Mouse (Mus musculus) layer of hippocampus, adult 18-20 months (tissue): ENCODE results near the gene Sash1. TPM values are rescaled to one million over a fixed set of nuclear protein-coding genes. Genes with fewer than 3 reads are reported as not detected.
"Not testable (repeated sequence)": the region's sequence is repeated elsewhere in the genome, so short reads cannot be mapped to it uniquely, and the experiment has no call there.

Experiments used
- DNase-seq, 2 experiments: peaks; one replicate each; pipeline ENCODE4 v3.0.0; 2022; ENCODE audit warnings: low spot score in 2 of 2
- total RNA-seq, 2 experiments: library from RNA; stranded (reverse); gene quantifications; 2 replicates each; pipeline ENCODE4 v1.2.3; 2021

The Sash1 gene
- total RNA-seq, 2 experiments from 2014 or later = 78.9 to 79.8 TPM

- DNase-seq = no peak
Observed at GRCm38 (mm10) chr10:8759228-8759627, 126.6 kb downstream of the Sash1 start.

- peak in 1 of 2 experiments; percentile 16 for DNase-seq
Observed at GRCm38 (mm10) chr10:8757429-8757931, 128.4 kb downstream of the Sash1 start.

- DNase-seq = no peak
Observed at GRCm38 (mm10) chr10:8756604-8757354, 129.1 kb downstream of the Sash1 start.

- no peak for DNase-seq
Observed at GRCm38 (mm10) chr10:8753377-8753776, 132.5 kb downstream of the Sash1 start.

GRCm38 (mm10) chr10:8752436-8752835 lies 133.4 kb downstream of the Sash1 start:
- DNase-seq = peak in 1 of 2 experiments; percentile 53

- DNase-seq = no peak
Observed at GRCm38 (mm10) chr10:8749537-8749936, 136.3 kb downstream of the Sash1 start.

- no peak for DNase-seq
Observed at GRCm38 (mm10) chr10:8747450-8748212, 138.2 kb downstream of the Sash1 start.

- no peak for DNase-seq
Observed at GRCm38 (mm10) chr10:8746082-8746696, 139.7 kb downstream of the Sash1 start.

GRCm38 (mm10) chr10:8742872-8743271 lies 143.0 kb downstream of the Sash1 start:
- DNase-seq = peak in 1 of 2 experiments; percentile 62

- no peak for DNase-seq
Observed at GRCm38 (mm10) chr10:8741505-8741904, 144.4 kb downstream of the Sash1 start.

- DNase-seq = no peak
Observed at GRCm38 (mm10) chr10:8740797-8741196, 145.1 kb downstream of the Sash1 start.

GRCm38 (mm10) chr10:8729387-8730337 lies 156.2 kb downstream of the Sash1 start:
- no peak for DNase-seq

- no peak for DNase-seq
Observed at GRCm38 (mm10) chr10:8719345-8719744, 166.5 kb downstream of the Sash1 start.

- no peak for DNase-seq
Observed at GRCm38 (mm10) chr10:8718831-8719230, 167.0 kb downstream of the Sash1 start.

GRCm38 (mm10) chr10:8717171-8717570 lies 168.7 kb downstream of the Sash1 start:
- no peak for DNase-seq

GRCm38 (mm10) chr10:8715679-8716284 lies 170.1 kb downstream of the Sash1 start:
- peak; percentile 57 to 85 for DNase-seq

- not testable (repeated sequence) for DNase-seq
Observed at GRCm38 (mm10) chr10:8696636-8697035, 189.2 kb downstream of the Sash1 start.

GRCm38 (mm10) chr10:8693996-8694500 lies 191.8 kb downstream of the Sash1 start:
- no peak for DNase-seq

GRCm38 (mm10) chr10:8693561-8693960 lies 192.3 kb downstream of the Sash1 start:
- no peak for DNase-seq

GRCm38 (mm10) chr10:8692531-8692930 lies 193.3 kb downstream of the Sash1 start:
- no peak for DNase-seq
